Mouse (Mus musculus): ENCODE results near the gene Cep170. TPM values are rescaled to one million over a fixed set of nuclear protein-coding genes. Genes with fewer than 3 reads are reported as not detected.

Gene Cep170
- total and polyA plus RNA-seq, 3 experiments, result 2.5 to 124 (median 75.9) TPM

DNA sequence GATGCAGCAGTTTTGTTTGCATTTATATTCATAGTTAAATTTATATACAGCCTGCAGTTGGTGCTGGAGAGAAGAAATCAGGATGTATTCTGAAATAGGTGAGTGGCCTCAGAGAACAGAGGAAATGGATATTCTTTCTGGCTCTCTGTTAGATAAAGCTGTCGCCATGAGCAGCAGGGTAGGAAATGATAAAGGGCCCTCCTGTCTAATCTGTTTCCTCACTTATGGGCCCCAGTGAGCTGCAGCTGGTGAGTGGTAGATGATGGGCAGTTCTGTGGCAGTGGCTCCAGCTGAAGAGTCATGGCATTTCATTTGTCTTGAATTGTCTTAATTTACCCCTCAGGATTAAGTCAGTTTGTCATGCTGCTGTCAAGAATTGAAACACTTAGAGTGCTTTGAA lies 8.1 kb upstream of the Cep170 start:
- ATAC-seq (ENCODE audit: extremely low read depth, insufficient number of reproducible peaks, low FRiP score, poor library complexity, severe bottlenecking) (peak; percentile 86), DNase-seq (ENCODE audit: low spot score) (no peak)
- no peaks in the 10 kb centered on the region for H3K27me3 ChIP-seq (ENCODE audit: insufficient read depth, low read length)
- peaks cover 62% of the 10 kb centered on the region for H3K4me1 ChIP-seq (ENCODE audit: insufficient read depth, low read depth, low read length)
- H3K9me3 ChIP-seq (replicated peaks), result no peaks in the 10 kb centered on the region
- no peak overlapping the region for H3K4me3 ChIP-seq (ENCODE audit: low read depth, low read length)
- TF ChIP-seq CTCF (IDR thresholded peaks at IDR 0.05; ENCODE audit: low read depth, low read length) (no peak), TAL1 (conservative IDR thresholded peaks at IDR 0.05; ENCODE audit: low read depth, low read length) (no peak), POLR2AphosphoS5 (IDR thresholded peaks at IDR 0.05; ENCODE audit: insufficient replicate concordance, low read depth, low read length) (no peak), GATA2 (IDR thresholded peaks at IDR 0.05; ENCODE audit: borderline replicate concordance, low read depth, low read length) (no peak), GATA1 (IDR thresholded peaks at IDR 0.05; ENCODE audit: borderline replicate concordance, low read length) (no peak)
- H3K36me3 ChIP-seq (replicated peaks), result peaks cover 40% of the 10 kb centered on the region

DNA sequence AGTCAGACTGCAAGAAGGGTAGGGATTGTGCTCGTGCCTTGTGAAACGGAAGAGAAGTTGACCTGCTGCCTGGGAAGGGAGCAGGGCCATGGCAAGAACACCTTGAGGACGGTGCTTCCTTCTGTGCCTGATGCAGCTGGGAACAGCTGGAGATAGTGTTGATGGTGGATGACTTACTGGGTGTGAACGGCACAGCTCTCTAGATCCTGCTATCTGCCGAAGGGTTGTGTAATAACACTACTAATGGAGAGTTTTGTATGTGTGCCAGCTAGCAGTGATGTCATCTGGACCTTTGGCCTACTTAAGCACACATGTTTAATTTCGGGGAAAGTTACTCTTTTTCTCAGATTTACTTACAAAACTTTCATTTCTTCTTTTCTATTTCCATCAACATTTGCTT lies 4.9 kb upstream of the Cep170 start:
- Histone ChIP-seq H3K36me3 (replicated peaks) (peaks cover 22% of the 10 kb centered on the region), H3K27me3 (ENCODE audit: insufficient read depth, low read length) (no peaks in the 10 kb centered on the region), H3K9me3 (replicated peaks) (no peaks in the 10 kb centered on the region), H3K4me1 (ENCODE audit: insufficient read depth, low read depth, low read length) (peaks cover 46% of the 10 kb centered on the region), H3K4me3 (ENCODE audit: low read depth, low read length) (no peak overlapping the region)
- ATAC-seq (ENCODE audit: extremely low read depth, insufficient number of reproducible peaks, low FRiP score, poor library complexity, severe bottlenecking) (no peak), DNase-seq (ENCODE audit: low spot score) (no peak)
- TF ChIP-seq GATA2 (IDR thresholded peaks at IDR 0.05; ENCODE audit: borderline replicate concordance, low read depth, low read length) (no peak), GATA1 (IDR thresholded peaks at IDR 0.05; ENCODE audit: borderline replicate concordance, low read length) (no peak), POLR2AphosphoS5 (IDR thresholded peaks at IDR 0.05; ENCODE audit: insufficient replicate concordance, low read depth, low read length) (no peak), TAL1 (conservative IDR thresholded peaks at IDR 0.05; ENCODE audit: low read depth, low read length) (no peak), CTCF (IDR thresholded peaks at IDR 0.05; ENCODE audit: low read depth, low read length) (no peak)

DNA sequence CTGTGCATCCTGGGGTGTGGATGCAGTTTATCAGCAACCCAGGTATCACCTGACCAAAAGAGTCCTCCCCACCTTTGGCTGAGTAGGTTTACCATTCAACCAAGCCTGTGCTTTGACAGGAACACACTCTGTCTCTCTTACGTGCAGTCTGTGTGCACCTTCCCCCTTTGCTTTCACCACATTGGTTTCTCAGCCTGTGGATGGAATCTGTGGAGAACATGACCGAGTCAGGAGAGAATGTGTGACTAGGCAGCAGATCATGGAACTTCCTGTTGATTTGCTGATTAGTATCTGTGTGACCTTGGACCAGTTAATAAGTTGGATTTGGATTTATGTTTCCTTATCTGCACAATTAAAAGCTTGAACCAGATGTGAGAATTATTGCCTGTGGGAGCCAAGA lies 4.3 kb upstream of the Cep170 start:
- ATAC-seq (ENCODE audit: extremely low read depth, insufficient number of reproducible peaks, low FRiP score, poor library complexity, severe bottlenecking), result no peak
- TF ChIP-seq CTCF (IDR thresholded peaks at IDR 0.05; ENCODE audit: low read depth, low read length), result no peak
- no peak for TF ChIP-seq POLR2AphosphoS5 (IDR thresholded peaks at IDR 0.05; ENCODE audit: insufficient replicate concordance, low read depth, low read length)
- TF ChIP-seq GATA2 (IDR thresholded peaks at IDR 0.05; ENCODE audit: borderline replicate concordance, low read depth, low read length), result no peak
- no peak for TF ChIP-seq TAL1 (conservative IDR thresholded peaks at IDR 0.05; ENCODE audit: low read depth, low read length)
- no peak for TF ChIP-seq GATA1 (IDR thresholded peaks at IDR 0.05; ENCODE audit: borderline replicate concordance, low read length)
- DNase-seq (ENCODE audit: low spot score), result no peak
- Histone ChIP-seq H3K9me3 (replicated peaks) (no peaks in the 10 kb centered on the region), H3K36me3 (replicated peaks) (peaks cover 22% of the 10 kb centered on the region), H3K4me3 (ENCODE audit: low read depth, low read length) (no peak overlapping the region), H3K4me1 (ENCODE audit: insufficient read depth, low read depth, low read length) (peaks cover 40% of the 10 kb centered on the region), H3K27me3 (ENCODE audit: insufficient read depth, low read length) (no peaks in the 10 kb centered on the region)

DNA sequence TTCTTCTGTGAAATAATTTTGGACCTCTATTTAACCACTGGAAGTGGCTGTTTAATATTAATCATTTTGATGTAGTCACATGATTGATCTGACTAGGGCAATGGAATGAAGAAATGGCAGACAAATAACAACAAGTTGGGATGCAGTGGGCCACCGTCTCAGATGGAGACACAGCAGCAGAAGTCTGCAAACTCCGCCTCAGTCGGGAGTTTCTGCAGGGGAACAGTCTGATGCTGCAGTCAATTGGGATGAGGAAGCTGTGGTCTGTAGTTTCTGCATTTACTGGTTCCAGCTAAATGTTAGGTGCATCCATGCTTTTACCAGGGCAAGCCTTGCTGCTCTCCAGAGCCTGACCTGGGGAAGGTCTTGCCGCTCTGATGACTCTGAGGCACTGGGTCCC lies 2.9 kb upstream of the Cep170 start:
- Histone ChIP-seq H3K9me3 (replicated peaks) (no peaks in the 10 kb centered on the region), H3K4me1 (ENCODE audit: insufficient read depth, low read depth, low read length) (peaks cover 31% of the 10 kb centered on the region), H3K4me3 (ENCODE audit: low read depth, low read length) (no peak overlapping the region), H3K36me3 (replicated peaks) (peaks cover 22% of the 10 kb centered on the region), H3K27me3 (ENCODE audit: insufficient read depth, low read length) (no peaks in the 10 kb centered on the region)
- ATAC-seq (ENCODE audit: extremely low read depth, insufficient number of reproducible peaks, low FRiP score, poor library complexity, severe bottlenecking) (no peak), DNase-seq (ENCODE audit: low spot score) (no peak)
- no peak for TF ChIP-seq GATA2 (IDR thresholded peaks at IDR 0.05; ENCODE audit: borderline replicate concordance, low read depth, low read length)
- TF ChIP-seq POLR2AphosphoS5 (IDR thresholded peaks at IDR 0.05; ENCODE audit: insufficient replicate concordance, low read depth, low read length), result no peak
- no peak for TF ChIP-seq GATA1 (IDR thresholded peaks at IDR 0.05; ENCODE audit: borderline replicate concordance, low read length)
- no peak for TF ChIP-seq TAL1 (conservative IDR thresholded peaks at IDR 0.05; ENCODE audit: low read depth, low read length)
- no peak for TF ChIP-seq CTCF (IDR thresholded peaks at IDR 0.05; ENCODE audit: low read depth, low read length)

DNA sequence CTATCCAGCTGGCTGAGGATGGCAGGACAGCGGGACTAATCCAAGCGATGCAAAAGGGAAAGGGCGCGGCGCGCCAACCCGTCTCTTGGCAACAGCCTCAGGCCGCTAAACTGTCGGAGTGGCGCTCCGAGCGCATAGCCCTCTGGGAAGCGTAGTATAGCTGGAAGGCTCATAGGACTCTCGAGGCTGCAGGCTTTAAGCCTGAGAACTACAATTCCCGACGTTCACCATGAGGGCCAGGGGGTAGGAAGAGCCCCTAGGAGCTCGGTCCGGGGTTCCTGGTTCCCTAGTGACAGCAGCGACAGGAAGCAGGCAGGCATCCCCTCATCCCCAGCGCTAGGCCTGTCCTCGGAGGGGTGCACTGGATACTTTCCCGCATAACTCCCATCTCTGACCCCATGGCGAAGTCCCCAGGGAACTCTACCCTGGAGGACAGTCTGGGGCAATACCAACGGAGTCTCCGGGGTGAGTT lies 760 bp upstream of the Cep170 start, which contains the start of gene Sdccag8:
Sdccag8 (plus strand) TSS at position 70 of the 472 bp plus-strand sequence.
- no peaks in the 10 kb centered on the region for H3K9me3 ChIP-seq (replicated peaks)
- no peak for TF ChIP-seq POLR2AphosphoS5 (IDR thresholded peaks at IDR 0.05; ENCODE audit: insufficient replicate concordance, low read depth, low read length)
- TF ChIP-seq GATA2 (IDR thresholded peaks at IDR 0.05; ENCODE audit: borderline replicate concordance, low read depth, low read length), result no peak
- TF ChIP-seq GATA1 (IDR thresholded peaks at IDR 0.05; ENCODE audit: borderline replicate concordance, low read length), result no peak
- no peak for TF ChIP-seq TAL1 (conservative IDR thresholded peaks at IDR 0.05; ENCODE audit: low read depth, low read length)
- TF ChIP-seq CTCF (IDR thresholded peaks at IDR 0.05; ENCODE audit: low read depth, low read length), result no peak
- H3K4me1 ChIP-seq (ENCODE audit: insufficient read depth, low read depth, low read length), result peaks cover 22% of the 10 kb centered on the region
- H3K27me3 ChIP-seq (ENCODE audit: insufficient read depth, low read length), result no peaks in the 10 kb centered on the region
- H3K36me3 ChIP-seq (replicated peaks), result peaks cover 14% of the 10 kb centered on the region
- ATAC-seq (ENCODE audit: extremely low read depth, insufficient number of reproducible peaks, low FRiP score, poor library complexity, severe bottlenecking) (peak; percentile 89), DNase-seq (ENCODE audit: low spot score) (peak; percentile 72)
- peak within 1 kb of the TSS; percentile 93 for H3K4me3 ChIP-seq (ENCODE audit: low read depth, low read length)

DNA sequence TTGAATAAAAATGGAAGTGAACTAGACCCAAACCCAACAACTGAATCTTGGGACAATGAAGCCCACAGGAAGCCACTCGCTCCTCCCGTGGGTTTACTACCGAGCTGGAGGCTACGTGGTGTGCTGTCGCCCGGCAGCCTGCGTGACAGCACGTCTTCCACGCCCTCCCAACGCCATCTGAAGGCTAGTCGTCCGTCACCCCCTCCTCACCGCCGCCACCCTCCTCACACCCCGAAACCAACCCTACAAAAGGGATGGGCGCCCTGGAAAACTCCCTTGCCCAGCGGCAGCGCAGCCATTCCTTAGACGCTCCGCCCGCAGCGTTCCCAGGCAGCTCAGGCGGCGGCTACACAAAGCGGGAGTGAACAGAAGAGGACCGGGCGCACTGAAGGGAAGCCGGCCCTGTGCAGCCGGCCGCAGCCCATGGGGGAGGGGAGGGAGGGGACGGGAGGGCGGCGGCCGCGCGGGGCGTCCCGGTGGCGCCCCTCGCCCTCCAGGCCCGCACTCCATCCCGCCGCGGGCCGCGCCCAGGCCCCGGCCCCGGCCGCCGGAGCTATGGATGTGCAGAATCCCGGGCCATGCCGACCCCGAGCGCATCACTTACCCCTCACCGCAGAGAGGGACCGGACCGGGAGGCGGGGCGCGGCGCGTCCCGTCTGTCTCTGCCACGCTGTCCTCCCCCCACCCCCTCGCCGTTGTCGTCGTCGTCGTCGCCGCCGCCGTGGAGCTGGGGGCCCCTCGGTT lies 403 bp downstream of the Cep170 start:
- Histone ChIP-seq H3K4me3 (ENCODE audit: low read depth, low read length) (peak overlapping the region; percentile 93), H3K4me1 (ENCODE audit: insufficient read depth, low read depth, low read length) (peaks cover 20% of the 10 kb centered on the region), H3K36me3 (replicated peaks) (peaks cover 8% of the 10 kb centered on the region), H3K27me3 (ENCODE audit: insufficient read depth, low read length) (no peaks in the 10 kb centered on the region), H3K9me3 (replicated peaks) (no peaks in the 10 kb centered on the region)
- DNase-seq (ENCODE audit: low spot score) (peak; percentile 27), ATAC-seq (ENCODE audit: extremely low read depth, insufficient number of reproducible peaks, low FRiP score, poor library complexity, severe bottlenecking) (peak; percentile 22)
- TF ChIP-seq GATA2 (IDR thresholded peaks at IDR 0.05; ENCODE audit: borderline replicate concordance, low read depth, low read length) (no peak), CTCF (IDR thresholded peaks at IDR 0.05; ENCODE audit: low read depth, low read length) (no peak), POLR2AphosphoS5 (IDR thresholded peaks at IDR 0.05; ENCODE audit: insufficient replicate concordance, low read depth, low read length) (no peak), TAL1 (conservative IDR thresholded peaks at IDR 0.05; ENCODE audit: low read depth, low read length) (no peak), GATA1 (IDR thresholded peaks at IDR 0.05; ENCODE audit: borderline replicate concordance, low read length) (no peak)
